Mouse (Mus musculus): Measurements from ENCODE around the gene Ocrl.

Ocrl gene

GRCm38 (mm10) chrX:47985000-47985619, 72.9 kb downstream of the Ocrl start:
- peak; percentile 66 to 68 for DNase-seq

GRCm38 (mm10) chrX:47988024-47988423, 75.8 kb downstream of the Ocrl start:
- DNase-seq = no peak

GRCm38 (mm10) chrX:47992606-47993005, 80.4 kb downstream of the Ocrl start:
- DNase-seq = peak; percentile 77 to 86

GRCm38 (mm10) chrX:47998412-47998811, 86.2 kb downstream of the Ocrl start:
- DNase-seq = no peak

- no peak for DNase-seq
These were observed 89.0 kb downstream of the Ocrl start for GRCm38 (mm10) chrX:48001151-48001550.

- no peak for DNase-seq
These were observed 92.6 kb downstream of the Ocrl start for GRCm38 (mm10) chrX:48004786-48005185.

- DNase-seq = no peak
These were observed 93.9 kb downstream of the Ocrl start for GRCm38 (mm10) chrX:48006062-48006461.

- DNase-seq = peak; percentile 72 to 76
These were observed 99.5 kb downstream of the Ocrl start for GRCm38 (mm10) chrX:48011656-48012055.

Measured in cerebellum, postnatal 36 days (tissue).